Mouse (Mus musculus): Measurements from ENCODE around the gene Gtf3c5. TPM values are rescaled to one million over a fixed set of nuclear protein-coding genes. Genes with fewer than 3 reads are reported as not detected.

Gene Gtf3c5
- 40.7 and 48.2 TPM in 2 replicates for polyA plus RNA-seq (2015; fragmentation: Nextera tagmentation; extraction: Ambion mirVana)

GRCm38 (mm10) chr2:28583651-28584050, at the start of gene Gtf3c5:
Gtf3c5 (minus strand) TSS chr2:28583751.
- peaks cover 28% of the 10 kb centered on the region for H3K4me1 ChIP-seq
- H3K27ac ChIP-seq: peak within 1 kb of the TSS; percentile 87
- 0 out of 2 replicates have a peak, but pooled peaks cover 2% of the 10 kb centered on the region for H3K27me3 ChIP-seq
- 78% methylated on average over 9 of the region's 9 CpGs for WGBS
- H3K9me3 ChIP-seq (replicated peaks): no peaks in the 10 kb centered on the region
- ATAC-seq: no peak
- H3K36me3 ChIP-seq (ENCODE audit: poor library complexity, severe bottlenecking): peaks cover 21% of the 10 kb centered on the region
- H3K4me3 ChIP-seq: peak within 1 kb of the TSS; percentile 69
- H3K4me2 ChIP-seq: peak within 1 kb of the TSS; percentile 75
- peak within 1 kb of the TSS; percentile 77 for H3K9ac ChIP-seq

- Histone ChIP-seq H3K27me3 (0 out of 2 replicates have a peak, but pooled peaks cover 6% of the 10 kb centered on the region), H3K4me3 (no peak overlapping the region), H3K4me1 (no peaks in the 10 kb centered on the region; the same call in 1 of the 2 replicates), H3K9ac (no peak overlapping the region), H3K27ac (no peak overlapping the region), H3K4me2 (no peak overlapping the region), H3K36me3 (ENCODE audit: poor library complexity, severe bottlenecking) (no peaks in the 10 kb centered on the region), H3K9me3 (replicated peaks) (no peaks in the 10 kb centered on the region)
- no peak for ATAC-seq
- 64% methylated on average over 4 of the region's 4 CpGs for WGBS
Measured at GRCm38 (mm10) chr2:28633136-28633535, 49.6 kb upstream of the Gtf3c5 start.

GRCm38 (mm10) chr2:28632626-28633025, 49.1 kb upstream of the Gtf3c5 start:
- Histone ChIP-seq H3K4me2 (no peak overlapping the region), H3K4me3 (no peak overlapping the region), H3K9ac (no peak overlapping the region), H3K4me1 (no peaks in the 10 kb centered on the region), H3K27me3 (0 out of 2 replicates have a peak, but pooled peaks cover 6% of the 10 kb centered on the region), H3K36me3 (ENCODE audit: poor library complexity, severe bottlenecking) (no peaks in the 10 kb centered on the region), H3K27ac (no peak overlapping the region), H3K9me3 (replicated peaks) (no peaks in the 10 kb centered on the region)
- no peak for ATAC-seq
- WGBS: 64% methylated on average over 1 of the region's 1 CpGs

GRCm38 (mm10) chr2:28629911-28630381, 46.4 kb upstream of the Gtf3c5 start:
- no peak for ATAC-seq
- no peak overlapping the region for H3K27ac ChIP-seq
- H3K4me2 ChIP-seq: no peak overlapping the region
- H3K9ac ChIP-seq: no peak overlapping the region
- WGBS: 73% methylated on average over 4 of the region's 4 CpGs
- 0 out of 2 replicates have a peak, but pooled peaks cover 6% of the 10 kb centered on the region for H3K27me3 ChIP-seq
- H3K9me3 ChIP-seq (replicated peaks): no peaks in the 10 kb centered on the region
- H3K4me1 ChIP-seq: no peaks in the 10 kb centered on the region
- H3K4me3 ChIP-seq: no peak overlapping the region
- H3K36me3 ChIP-seq (ENCODE audit: poor library complexity, severe bottlenecking): no peaks in the 10 kb centered on the region

GRCm38 (mm10) chr2:28628053-28628452, 44.5 kb upstream of the Gtf3c5 start:
- ATAC-seq: no peak
- WGBS: 54% methylated on average over 2 of the region's 2 CpGs
- 0 out of 2 replicates have a peak, but pooled peaks cover 6% of the 10 kb centered on the region for H3K27me3 ChIP-seq

GRCm38 (mm10) chr2:28626038-28626437, 42.5 kb upstream of the Gtf3c5 start:
- no peak overlapping the region for H3K4me2 ChIP-seq
- 71% methylated on average over 3 of the region's 3 CpGs for WGBS
- ATAC-seq: no peak
- no peak overlapping the region for H3K9ac ChIP-seq
- H3K27ac ChIP-seq: no peak overlapping the region
- H3K27me3 ChIP-seq: peaks cover 20% of the 10 kb centered on the region
- H3K36me3 ChIP-seq (ENCODE audit: poor library complexity, severe bottlenecking): no peaks in the 10 kb centered on the region
- no peak overlapping the region for H3K4me3 ChIP-seq
- no peaks in the 10 kb centered on the region for H3K4me1 ChIP-seq
- H3K9me3 ChIP-seq (replicated peaks): no peaks in the 10 kb centered on the region

More at GRCm38 (mm10) chr2:28628053-28628452, 44.5 kb upstream of the Gtf3c5 start:
- no peak overlapping the region for H3K9ac ChIP-seq
- H3K4me3 ChIP-seq: no peak overlapping the region
- no peak overlapping the region for H3K4me2 ChIP-seq
- H3K4me1 ChIP-seq: no peaks in the 10 kb centered on the region
- H3K27ac ChIP-seq: no peak overlapping the region
- no peaks in the 10 kb centered on the region for H3K36me3 ChIP-seq (ENCODE audit: poor library complexity, severe bottlenecking)
- no peaks in the 10 kb centered on the region for H3K9me3 ChIP-seq (replicated peaks)

- Histone ChIP-seq H3K27me3 (peaks cover 27% of the 10 kb centered on the region), H3K36me3 (ENCODE audit: poor library complexity, severe bottlenecking) (no peaks in the 10 kb centered on the region), H3K4me2 (no peak overlapping the region), H3K4me3 (no peak overlapping the region), H3K27ac (no peak overlapping the region), H3K9me3 (replicated peaks) (no peaks in the 10 kb centered on the region), H3K9ac (no peak overlapping the region), H3K4me1 (no peaks in the 10 kb centered on the region)
- WGBS: 92% methylated on average over 3 of the region's 3 CpGs
- no peak for ATAC-seq
Measured at GRCm38 (mm10) chr2:28624870-28625269, 41.3 kb upstream of the Gtf3c5 start.

- no peak overlapping the region for H3K27ac ChIP-seq
- no peak overlapping the region for H3K4me3 ChIP-seq
- ATAC-seq: no peak
- H3K9me3 ChIP-seq (replicated peaks): no peaks in the 10 kb centered on the region
- no peak overlapping the region for H3K9ac ChIP-seq
- H3K4me2 ChIP-seq: no peak overlapping the region
- 24% methylated on average over 10 of the region's 10 CpGs for WGBS
- peaks cover 27% of the 10 kb centered on the region for H3K27me3 ChIP-seq
- peaks cover 4% of the 10 kb centered on the region; the same call in 1 of the 2 replicates for H3K4me1 ChIP-seq
- no peaks in the 10 kb centered on the region for H3K36me3 ChIP-seq (ENCODE audit: poor library complexity, severe bottlenecking)
Measured at GRCm38 (mm10) chr2:28622521-28623124, 39.1 kb upstream of the Gtf3c5 start.

GRCm38 (mm10) chr2:28621664-28622171, 38.2 kb upstream of the Gtf3c5 start, which contains the start of gene Gfi1b:
Gfi1b (minus strand) TSS chr2:28621982.
- no peak within 1 kb of the TSS for H3K27ac ChIP-seq
- ATAC-seq: no peak
- H3K4me3 ChIP-seq: no peak within 1 kb of the TSS
- H3K27me3 ChIP-seq: peaks cover 27% of the 10 kb centered on the region
- 6% methylated on average over 16 of the region's 16 CpGs for WGBS
- no peak within 1 kb of the TSS for H3K9ac ChIP-seq
- peaks cover 4% of the 10 kb centered on the region; the same call in 1 of the 2 replicates for H3K4me1 ChIP-seq
- no peaks in the 10 kb centered on the region for H3K36me3 ChIP-seq (ENCODE audit: poor library complexity, severe bottlenecking)
- H3K9me3 ChIP-seq (replicated peaks): no peaks in the 10 kb centered on the region
- no peak within 1 kb of the TSS for H3K4me2 ChIP-seq

GRCm38 (mm10) chr2:28621111-28621510, 37.6 kb upstream of the Gtf3c5 start:
- no peak overlapping the region for H3K27ac ChIP-seq
- H3K4me3 ChIP-seq: no peak overlapping the region
- peaks cover 4% of the 10 kb centered on the region; the same call in 1 of the 2 replicates for H3K4me1 ChIP-seq
- 11% methylated on average over 2 of the region's 2 CpGs for WGBS
- H3K9ac ChIP-seq: no peak overlapping the region
- ATAC-seq: no peak
- H3K9me3 ChIP-seq (replicated peaks): no peaks in the 10 kb centered on the region
- no peaks in the 10 kb centered on the region for H3K36me3 ChIP-seq (ENCODE audit: poor library complexity, severe bottlenecking)
- H3K27me3 ChIP-seq: peaks cover 27% of the 10 kb centered on the region
- no peak overlapping the region for H3K4me2 ChIP-seq

- Histone ChIP-seq H3K36me3 (ENCODE audit: poor library complexity, severe bottlenecking) (no peaks in the 10 kb centered on the region), H3K9me3 (replicated peaks) (no peaks in the 10 kb centered on the region), H3K27ac (no peak overlapping the region), H3K4me2 (no peak overlapping the region), H3K4me3 (no peak overlapping the region), H3K9ac (no peak overlapping the region), H3K4me1 (peaks cover 4% of the 10 kb centered on the region; the same call in 1 of the 2 replicates), H3K27me3 (peaks cover 27% of the 10 kb centered on the region)
- 63% methylated on average over 10 of the region's 10 CpGs for WGBS
- no peak for ATAC-seq
Measured at GRCm38 (mm10) chr2:28620522-28620921, 37.0 kb upstream of the Gtf3c5 start.

GRCm38 (mm10) chr2:28619369-28619768, 35.8 kb upstream of the Gtf3c5 start:
- Histone ChIP-seq H3K36me3 (ENCODE audit: poor library complexity, severe bottlenecking) (no peaks in the 10 kb centered on the region), H3K27me3 (peaks cover 27% of the 10 kb centered on the region), H3K4me3 (no peak overlapping the region), H3K9me3 (replicated peaks) (no peaks in the 10 kb centered on the region), H3K27ac (no peak overlapping the region), H3K4me1 (peaks cover 4% of the 10 kb centered on the region; the same call in 1 of the 2 replicates), H3K4me2 (no peak overlapping the region), H3K9ac (no peak overlapping the region)
- ATAC-seq: no peak
- 86% methylated on average over 6 of the region's 6 CpGs for WGBS
